In the genomic region with DNA sequence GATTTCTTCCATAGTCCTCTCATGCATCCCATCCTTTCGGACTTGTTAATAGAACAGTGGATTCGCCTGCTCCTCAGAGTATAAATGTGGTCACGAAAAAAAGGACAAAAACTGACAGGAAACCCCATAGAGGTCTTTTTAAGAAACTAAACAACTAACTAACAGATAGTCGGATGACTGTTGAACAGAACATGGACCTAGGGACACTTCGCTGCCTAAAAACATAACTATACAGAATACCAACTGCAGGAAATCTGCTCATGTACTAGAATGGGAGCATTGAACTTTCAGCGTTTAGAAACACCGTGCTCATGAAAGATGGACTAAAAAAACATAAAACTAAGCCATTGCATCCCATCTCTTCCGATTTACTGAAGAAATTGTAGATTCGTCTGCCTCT, we compare ENCODE assay signal across 21 mouse cellular contexts. TPM values are rescaled to one million over a fixed set of nuclear protein-coding genes. Genes with fewer than 3 reads are reported as not detected.
DNase-seq lines count a peak whose midpoint lies in the region; ATAC-seq lines count a peak whose summit lies in the region.
"Not testable (repeated sequence)": the region's sequence is repeated elsewhere in the genome, so short reads cannot be mapped to it uniquely, and the experiment has no call there.
"Had no signal": no experiment of that assay in that cellular context is flagged by ENCODE, and none has a peak within 500 bp of the region (broad histone marks: within the 10 kb centered on the region; RNA-seq: fewer than 3 reads in every experiment).

No protein-coding gene starts in this region.

- H3K4me2 ChIP-seq in embryonic facial prominence, embryonic 11.5 days (ENCODE audit: low read depth, low read length); midbrain, embryonic 11.5 days; neural tube, embryonic 11.5 days (ENCODE audit: low read depth): not testable (repeated sequence)

- H3K27me3 ChIP-seq in embryonic facial prominence, embryonic 11.5 days (ENCODE audit: control insufficient read depth, insufficient read depth, low read length); midbrain, embryonic 11.5 days (ENCODE audit: control insufficient read depth, insufficient read depth, low read length); splenic B cell, adult 2 months (ENCODE audit: control insufficient read depth, insufficient read depth, low read length, poor library complexity, severe bottlenecking): not testable (repeated sequence)
- peaks cover 36% of the 10 kb centered on the region for H3K27me3 ChIP-seq in hindbrain, embryonic 10.5 days (ENCODE audit: insufficient read depth, poor library complexity, severe bottlenecking)
- H3K27me3 ChIP-seq in neural tube, embryonic 11.5 days (ENCODE audit: control insufficient read depth, insufficient read depth, low read length), result peaks cover 12% of the 10 kb centered on the region

- H3K4me3 ChIP-seq in embryonic facial prominence, embryonic 11.5 days (ENCODE audit: low read depth, low read length); hindbrain, embryonic 10.5 days; midbrain, embryonic 11.5 days (ENCODE audit: low read depth, low read length); neural tube, embryonic 11.5 days (ENCODE audit: low read depth, low read length): not testable (repeated sequence)

- not testable (repeated sequence) for H3K9ac ChIP-seq in embryonic facial prominence, embryonic 11.5 days (replicated peaks; ENCODE audit: low read length); midbrain, embryonic 11.5 days (ENCODE audit: low read length); neural tube, embryonic 11.5 days (ENCODE audit: low read length)

- H3K27ac ChIP-seq in embryonic facial prominence, embryonic 11.5 days (replicated peaks; ENCODE audit: low read depth, low read length); hindbrain, embryonic 10.5 days; midbrain, embryonic 11.5 days (ENCODE audit: low read depth, low read length); neural tube, embryonic 11.5 days (ENCODE audit: low read depth, low read length): not testable (repeated sequence)

- peak; percentile 0 for DNase-seq in CD4-positive helper T cell, adult 2 months (ENCODE audit: low read depth, low spot score)
- peak; percentile 11 for DNase-seq in embryo, embryonic 11 days
- peak; percentile 10 for DNase-seq in embryonic facial prominence, embryonic 11.5 days (ENCODE audit: low spot score)
- DNase-seq in hindbrain, embryonic 10.5 days (ENCODE audit: low spot score), result peak; percentile 5
- DNase-seq in induced T-regulatory cell, adult 2 months (ENCODE audit: low read depth), result peak; percentile 15
- peak; percentile 91 for DNase-seq in midbrain, embryonic 11.5 days (ENCODE audit: low spot score, missing footprints)
- peak; percentile 7 for DNase-seq in neural tube, embryonic 11.5 days (ENCODE audit: low spot score)
- DNase-seq in splenic B cell, adult 2 months (ENCODE audit: low read depth, low spot score), result peak; percentile 0

- 9% methylated on average over 9 of the region's 9 CpGs for WGBS in embryonic facial prominence, embryonic 11.5 days
- WGBS in hindbrain, embryonic 10.5 days, result 8% methylated on average over 9 of the region's 9 CpGs
- 7% methylated on average over 9 of the region's 9 CpGs for WGBS in midbrain, embryonic 11.5 days
- WGBS in neural tube, embryonic 11.5 days, result 8% methylated on average over 9 of the region's 9 CpGs

- not testable (repeated sequence) for H3K4me1 ChIP-seq in embryonic facial prominence, embryonic 11.5 days (ENCODE audit: control insufficient read depth, insufficient read depth, low read length); hindbrain, embryonic 10.5 days (replicated peaks); midbrain, embryonic 11.5 days (ENCODE audit: control insufficient read depth, insufficient read depth, low read length); neural tube, embryonic 11.5 days (ENCODE audit: control insufficient read depth, insufficient read depth, low read length)

- H3K36me3 ChIP-seq in embryonic facial prominence, embryonic 11.5 days (replicated peaks; ENCODE audit: control insufficient read depth, insufficient read depth, low read depth, low read length); hindbrain, embryonic 10.5 days; midbrain, embryonic 11.5 days (ENCODE audit: control insufficient read depth, insufficient read depth, low read length); neural tube, embryonic 11.5 days (ENCODE audit: control insufficient read depth, insufficient read depth, low read length); splenic B cell, adult 2 months (ENCODE audit: control insufficient read depth, insufficient read depth, low read length, poor library complexity, severe bottlenecking): not testable (repeated sequence)

- ATAC-seq in embryonic facial prominence, embryonic 11.5 days (replicated peaks; ENCODE audit: insufficient number of reproducible peaks, low FRiP score, low TSS enrichment, low read depth); midbrain, embryonic 11.5 days (ENCODE audit: low FRiP score); neural tube, embryonic 11.5 days (ENCODE audit: insufficient read depth, low FRiP score, low TSS enrichment): not testable (repeated sequence)

- not testable (repeated sequence) for H3K9me3 ChIP-seq in embryonic facial prominence, embryonic 11.5 days (replicated peaks; ENCODE audit: control insufficient read depth, low read length); hindbrain, embryonic 10.5 days; midbrain, embryonic 11.5 days (ENCODE audit: control insufficient read depth, low read length); neural tube, embryonic 11.5 days (ENCODE audit: control insufficient read depth, low read length)

RNA-seq across cellular contexts. Expression of a gene that starts 2.2 kb away (rescaled TPM):
- polyA plus RNA-seq in embryonic facial prominence, embryonic 11.5 days (2014; fragmentation: Nextera tagmentation; extraction: Ambion mirVana), result not detected in 2 replicates
- not detected in 2 replicates for polyA plus RNA-seq in hindbrain, embryonic 10.5 days (2016; fragmentation: Nextera tagmentation; extraction: Ambion mirVana)
- not detected in 2 replicates for polyA plus RNA-seq in midbrain, embryonic 11.5 days (2014; fragmentation: Nextera tagmentation; extraction: Ambion mirVana)
- not detected in 2 replicates for polyA plus RNA-seq in neural tube, embryonic 11.5 days (2014; fragmentation: Nextera tagmentation; extraction: Ambion mirVana)
- polyA plus RNA-seq: cerebellum, adult 2 months; embryonic facial prominence, embryonic 14.5 days; forebrain, embryonic 11.5 days; forebrain, embryonic 14.5 days; G1E; gonadal fat pad, adult 2 months; heart, embryonic 12.5 days; heart, embryonic 15.5 days; hindbrain, embryonic 12.5 days; hindbrain, embryonic 16.5 days; inflammation-experienced regulatory T-cells, adult 6 months; intestine, postnatal 0 days; Patski had no signal

RNA-seq across cellular contexts. Expression of a gene that starts 27.4 kb away (rescaled TPM):
- polyA plus RNA-seq in embryonic facial prominence, embryonic 11.5 days (2014; fragmentation: Nextera tagmentation; extraction: Ambion mirVana), result not detected in 2 replicates
- polyA plus RNA-seq in hindbrain, embryonic 10.5 days (2016; fragmentation: Nextera tagmentation; extraction: Ambion mirVana), result not detected in 2 replicates
- not detected in 2 replicates for polyA plus RNA-seq in midbrain, embryonic 11.5 days (2014; fragmentation: Nextera tagmentation; extraction: Ambion mirVana)
- polyA plus RNA-seq in neural tube, embryonic 11.5 days (2014; fragmentation: Nextera tagmentation; extraction: Ambion mirVana), result not detected in 2 replicates
- polyA plus RNA-seq: cerebellum, adult 2 months; forebrain, embryonic 11.5 days; forebrain, embryonic 14.5 days; heart, embryonic 12.5 days; heart, embryonic 15.5 days; hindbrain, embryonic 12.5 days; hindbrain, embryonic 16.5 days; intestine, postnatal 0 days had no signal

Comparison
In these comparisons a context has a peak if more than half of its experiments do, and no peak if none do; other contexts are left out.
1. DNase-seq: peak in every context shown above with its lines; median percentile 91 in midbrain, embryonic 11.5 days; 15 in induced T-regulatory cell, adult 2 months; 11 in embryo, embryonic 11 days; 10 in embryonic facial prominence, embryonic 11.5 days; 7 in neural tube, embryonic 11.5 days; 5 in hindbrain, embryonic 10.5 days; 0 in CD4-positive helper T cell, adult 2 months; 0 in splenic B cell, adult 2 months.